Comparison of ENCODE assay signal across 25 mouse cellular contexts in genomic region chr11:77927837-77928236, GRCm38 (mm10). TPM values are rescaled to one million over a fixed set of nuclear protein-coding genes. Genes with fewer than 3 reads are reported as not detected.
DNase-seq lines count a peak whose midpoint lies in the region; ATAC-seq and TF ChIP-seq lines count a peak whose summit lies in the region.
"Had no signal": no experiment of that assay in that cellular context is flagged by ENCODE, and none has a peak within 500 bp of the region (broad histone marks: within the 10 kb centered on the region; RNA-seq: fewer than 3 reads in every experiment).

No protein-coding gene starts in this region.

- H3K9ac ChIP-seq in embryonic facial prominence, embryonic 14.5 days (ENCODE audit: low read depth, low read length), result no peak overlapping the region
- H3K9ac ChIP-seq: embryonic facial prominence, embryonic 12.5 days; forebrain, embryonic 13.5 days; forebrain, postnatal 0 days; heart, embryonic 12.5 days; hindbrain, embryonic 14.5 days; intestine, embryonic 15.5 days had no signal

- no peak overlapping the region for H3K4me3 ChIP-seq in embryonic facial prominence, embryonic 14.5 days (ENCODE audit: low read depth, low read length)
- H3K4me3 ChIP-seq in embryonic facial prominence, embryonic 10.5 days, result no peak overlapping the region
- H3K4me3 ChIP-seq: embryonic facial prominence, embryonic 12.5 days; forebrain, embryonic 13.5 days; heart, embryonic 12.5 days; hindbrain, embryonic 10.5 days; intestine, embryonic 15.5 days had no signal

- H3K9me3 ChIP-seq in embryonic facial prominence, embryonic 14.5 days (ENCODE audit: control insufficient read depth, low read length), result no peaks in the 10 kb centered on the region
- no peaks in the 10 kb centered on the region for H3K9me3 ChIP-seq in embryonic facial prominence, embryonic 10.5 days
- H3K9me3 ChIP-seq: embryonic facial prominence, embryonic 12.5 days; forebrain, embryonic 13.5 days; heart, embryonic 12.5 days; hindbrain, embryonic 10.5 days; intestine, embryonic 15.5 days had no signal

- POLR2A ChIA-PET in Patski (lab: Charles Lee), result no interaction called here

- ATAC-seq in embryonic facial prominence, embryonic 14.5 days (ENCODE audit: low read depth), result no peak
- ATAC-seq in Patski, result no peak
- ATAC-seq: CD4-positive, CD25-positive, alpha-beta regulatory T cell, adult 4 months; forebrain, embryonic 13.5 days; forebrain, postnatal 0 days; intestine, embryonic 15.5 days had no signal

- H3K36me3 ChIP-seq in embryonic facial prominence, embryonic 14.5 days (ENCODE audit: control insufficient read depth, insufficient read depth, low read length), result no peaks in the 10 kb centered on the region
- no peaks in the 10 kb centered on the region for H3K36me3 ChIP-seq in embryonic facial prominence, embryonic 10.5 days (replicated peaks)
- H3K36me3 ChIP-seq: embryonic facial prominence, embryonic 12.5 days; G1E; heart, embryonic 12.5 days; hindbrain, embryonic 10.5 days; intestine, embryonic 15.5 days had no signal

- CTCF ChIA-PET in Patski (lab: Charles Lee), result no interaction called here

- peak; percentile 67 to 79 for DNase-seq in adrenal gland, adult (ENCODE audit: inconsistent age in 2 of 2, low spot score in 1 of 2)
- no peak for DNase-seq in adrenal gland, postnatal 25 days
- peak; percentile 51 for DNase-seq in embryonic facial prominence, embryonic 14.5 days (ENCODE audit: low spot score)
- no peak for DNase-seq in embryonic facial prominence, embryonic 10.5 days (ENCODE audit: low spot score)
- DNase-seq in Patski (ENCODE audit: low read depth, low spot score), result peak; percentile 31
- DNase-seq in layer of hippocampus, adult 8-10 months (ENCODE audit: low spot score in 2 of 2), result no peak
- no peak for DNase-seq in lung, postnatal 10 days
- DNase-seq: cerebellum, adult 11 months; cerebellum, adult 8-10 months; cerebellum, postnatal 14 days; embryo, embryonic 11 days; forebrain, postnatal 0 days; gastrocnemius, postnatal 14 days; kidney, adult 18-20 months had no signal

- H3K27me3 ChIP-seq in embryonic facial prominence, embryonic 14.5 days (replicated peaks; ENCODE audit: control insufficient read depth, insufficient read depth, low read length), result peaks cover 28% of the 10 kb centered on the region
- H3K27me3 ChIP-seq in embryonic facial prominence, embryonic 10.5 days (replicated peaks; ENCODE audit: low read depth, poor library complexity, severe bottlenecking), result peaks cover 93% of the 10 kb centered on the region
- H3K27me3 ChIP-seq in Patski, result peaks cover 47% of the 10 kb centered on the region

- H3K27ac ChIP-seq in embryonic facial prominence, embryonic 14.5 days (replicated peaks; ENCODE audit: low read depth, low read length), result no peak overlapping the region
- no peak overlapping the region for H3K27ac ChIP-seq in embryonic facial prominence, embryonic 10.5 days (replicated peaks)
- H3K27ac ChIP-seq: embryonic facial prominence, embryonic 12.5 days; hindbrain, embryonic 10.5 days; hindbrain, embryonic 14.5 days; intestine, embryonic 15.5 days had no signal

- peaks cover 11% of the 10 kb centered on the region; the same call in 1 of the 2 replicates for H3K4me1 ChIP-seq in embryonic facial prominence, embryonic 14.5 days (ENCODE audit: control insufficient read depth, insufficient read depth, low read length)
- peaks cover 45% of the 10 kb centered on the region for H3K4me1 ChIP-seq in embryonic facial prominence, embryonic 10.5 days

- TF ChIP-seq CTCF in Patski (IDR thresholded peaks at IDR 0.05), result no peak

- WGBS in embryonic facial prominence, embryonic 14.5 days, result 48% methylated on average over 5 of the region's 5 CpGs
- 77% methylated on average over 5 of the region's 5 CpGs for WGBS in embryonic facial prominence, embryonic 10.5 days

- H3K4me2 ChIP-seq in embryonic facial prominence, embryonic 14.5 days (ENCODE audit: low read depth, low read length), result no peak overlapping the region
- H3K4me2 ChIP-seq: embryonic facial prominence, embryonic 12.5 days; forebrain, embryonic 13.5 days; heart, embryonic 12.5 days; hindbrain, embryonic 14.5 days; intestine, embryonic 15.5 days had no signal

- in situ Hi-C loops in Patski (cut with MboI; ENCODE audit: low pct_unique_long_range_greater_than_20kb), result no loop called here

RNA-seq across cellular contexts. Expression of gene Sez6, which starts 2.8 kb away (rescaled TPM):
- total RNA-seq in adrenal gland, postnatal 25 days (2021), result 2.0 and 2.7 TPM in 2 replicates
- polyA plus RNA-seq in embryonic facial prominence, embryonic 14.5 days (2014; fragmentation: Nextera tagmentation; extraction: Ambion mirVana), result 1.4 and 1.8 TPM in 2 replicates
- 2.3 and 2.5 TPM in 2 replicates for polyA plus RNA-seq in embryonic facial prominence, embryonic 10.5 days (2016; fragmentation: Nextera tagmentation; extraction: Ambion mirVana)
- not detected for polyA plus RNA-seq in Patski (2021)
- total RNA-seq in layer of hippocampus, adult 8-10 months (2022), result 100 to 1,000 TPM; 139 to 164 (median 153) TPM
- total RNA-seq: common myeloid progenitor, adult 5-6 weeks; granulocyte monocyte progenitor cell, adult 5-6 weeks had no signal
- polyA plus RNA-seq: CD4-positive, CD25-positive, alpha-beta regulatory T cell, adult 4 months had no signal

RNA-seq across cellular contexts. Expression of gene Pipox, which starts 33.9 kb away (rescaled TPM):
- total RNA-seq in adrenal gland, postnatal 25 days (2021), result 3.8 and 4.6 TPM in 2 replicates
- 1.5 and 1.8 TPM in 2 replicates for polyA plus RNA-seq in embryonic facial prominence, embryonic 14.5 days (2014; fragmentation: Nextera tagmentation; extraction: Ambion mirVana)
- polyA plus RNA-seq in embryonic facial prominence, embryonic 10.5 days (2016; fragmentation: Nextera tagmentation; extraction: Ambion mirVana), result 2.1 and 2.7 TPM in 2 replicates
- 0.15 TPM for polyA plus RNA-seq in Patski (2021)
- total RNA-seq in layer of hippocampus, adult 8-10 months (2022), result 1 to 10 TPM; 1.8 to 3.4 (median 2.4) TPM
- total RNA-seq: common myeloid progenitor, adult 5-6 weeks; G1E; gastrocnemius, adult 18-20 months had no signal
- polyA plus RNA-seq: G1E had no signal

RNA-seq across cellular contexts. Expression of gene Phf12, which starts 54.7 kb away (rescaled TPM):
- total RNA-seq in adrenal gland, postnatal 25 days (2021), result 76.6 and 79.8 TPM in 2 replicates
- polyA plus RNA-seq in embryonic facial prominence, embryonic 14.5 days (2014; fragmentation: Nextera tagmentation; extraction: Ambion mirVana), result 15.0 and 17.0 TPM in 2 replicates
- polyA plus RNA-seq in embryonic facial prominence, embryonic 10.5 days (2016; fragmentation: Nextera tagmentation; extraction: Ambion mirVana), result 20.5 and 21.6 TPM in 2 replicates
- polyA plus RNA-seq in Patski (2021), result 60.8 TPM
- total RNA-seq in layer of hippocampus, adult 8-10 months (2022), result 10 to 100 TPM; 56.1 to 64.4 (median 61.1) TPM

Comparison
In these comparisons a context has a peak if more than half of its experiments do, and no peak if none do; other contexts are left out.
1. DNase-seq: peak in adrenal gland, adult (2 of 2), embryonic facial prominence, embryonic 14.5 days (single experiment) and Patski (single experiment); none in adrenal gland, postnatal 25 days (single experiment), embryonic facial prominence, embryonic 10.5 days (single experiment), layer of hippocampus, adult 8-10 months (0 of 2) and lung, postnatal 10 days (single experiment).